Mouse (Mus musculus): Measurements from ENCODE around the gene Lrp10.

DNA sequence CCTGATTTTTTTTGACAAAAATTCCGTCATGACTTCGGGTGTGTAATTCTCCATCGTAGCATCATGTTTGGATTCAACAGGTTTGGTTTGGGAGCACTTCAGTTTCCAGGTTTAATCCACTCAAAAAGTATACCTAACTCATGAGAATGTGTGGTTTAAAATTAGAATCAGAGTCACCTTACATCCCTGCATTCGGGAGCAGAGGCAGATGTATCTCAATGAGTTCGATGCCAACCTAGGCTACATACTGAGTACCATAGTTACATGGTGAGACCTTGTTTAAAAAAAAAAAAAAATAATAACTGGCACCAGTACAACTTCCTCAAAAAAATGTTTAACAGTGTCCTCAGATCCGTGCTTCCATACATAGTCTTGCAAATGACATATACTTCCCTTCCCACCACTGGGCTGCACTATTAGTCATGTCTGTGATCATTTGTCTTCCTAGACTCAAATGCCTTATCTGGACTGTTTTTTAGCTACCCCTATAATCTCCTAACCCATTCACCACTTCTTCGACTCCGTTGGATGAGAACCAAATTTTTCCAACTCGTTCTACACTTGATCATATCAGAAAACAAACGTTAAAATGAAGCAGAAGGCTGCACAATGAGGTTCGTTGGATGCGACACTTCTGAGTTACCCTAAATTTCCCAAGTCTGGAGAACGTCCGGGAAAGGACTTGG is 37.8 kb upstream of the Lrp10 start:
- no peak for TF ChIP-seq CTCF (conservative IDR thresholded peaks at IDR 0.05; ENCODE audit: low read length)
- no peak for TF ChIP-seq POU5F1 (IDR thresholded peaks at IDR 0.05; ENCODE audit: borderline replicate concordance, low read length)

Measured in E14TG2a.4 (cell line).